Mouse (Mus musculus): ENCODE measurements around the gene Id3.
"Not testable (repeated sequence)": the region's sequence is repeated elsewhere in the genome, so short reads cannot be mapped to it uniquely, and the experiment has no call there.

Id3 gene

GRCm38 (mm10) chr4:136143193-136143976 lies at the start of gene Id3:
Gene Id3, plus strand, starts transcription at chr4:136143497.
- DNase-seq, result peak; percentile 34 to 39

GRCm38 (mm10) chr4:136094519-136095219 lies 48.6 kb upstream of the Id3 start:
- DNase-seq, result peak in 1 of 2 experiments; percentile 11

GRCm38 (mm10) chr4:136095490-136096105 lies 47.7 kb upstream of the Id3 start:
- no peak for DNase-seq

- DNase-seq, result no peak
These were observed 46.7 kb upstream of the Id3 start for GRCm38 (mm10) chr4:136096446-136097113.

- no peak for DNase-seq
These were observed 44.9 kb upstream of the Id3 start for GRCm38 (mm10) chr4:136098446-136098845.

GRCm38 (mm10) chr4:136100396-136101070 lies 42.8 kb upstream of the Id3 start:
- no peak for DNase-seq

- DNase-seq, result not testable (repeated sequence)
These were observed 41.5 kb upstream of the Id3 start for GRCm38 (mm10) chr4:136101753-136102152.

GRCm38 (mm10) chr4:136104590-136105337 lies 38.5 kb upstream of the Id3 start:
- peak in 1 of 2 experiments; percentile 9 for DNase-seq

GRCm38 (mm10) chr4:136106880-136107301 lies 36.4 kb upstream of the Id3 start:
- no peak for DNase-seq

GRCm38 (mm10) chr4:136109153-136109552 lies 34.1 kb upstream of the Id3 start:
- DNase-seq, result no peak

- no peak for DNase-seq
These were observed 33.1 kb upstream of the Id3 start for GRCm38 (mm10) chr4:136109941-136110900.

GRCm38 (mm10) chr4:136112344-136112743 lies 31.0 kb upstream of the Id3 start:
- DNase-seq, result no peak

GRCm38 (mm10) chr4:136114747-136115146 lies 28.6 kb upstream of the Id3 start:
- no peak for DNase-seq

GRCm38 (mm10) chr4:136117022-136117421 lies 26.3 kb upstream of the Id3 start:
- DNase-seq, result no peak

- no peak for DNase-seq
These were observed 23.3 kb upstream of the Id3 start for GRCm38 (mm10) chr4:136120041-136120440.

- DNase-seq, result no peak
These were observed 22.1 kb upstream of the Id3 start for GRCm38 (mm10) chr4:136121158-136121557.

- DNase-seq, result no peak
These were observed 21.3 kb upstream of the Id3 start for GRCm38 (mm10) chr4:136121844-136122468.

GRCm38 (mm10) chr4:136123111-136123791 lies 20.0 kb upstream of the Id3 start:
- DNase-seq, result no peak

- no peak for DNase-seq
These were observed 19.5 kb upstream of the Id3 start for GRCm38 (mm10) chr4:136123792-136124161.
